Mouse (Mus musculus): ENCODE data around the gene Bst1.

DNA sequence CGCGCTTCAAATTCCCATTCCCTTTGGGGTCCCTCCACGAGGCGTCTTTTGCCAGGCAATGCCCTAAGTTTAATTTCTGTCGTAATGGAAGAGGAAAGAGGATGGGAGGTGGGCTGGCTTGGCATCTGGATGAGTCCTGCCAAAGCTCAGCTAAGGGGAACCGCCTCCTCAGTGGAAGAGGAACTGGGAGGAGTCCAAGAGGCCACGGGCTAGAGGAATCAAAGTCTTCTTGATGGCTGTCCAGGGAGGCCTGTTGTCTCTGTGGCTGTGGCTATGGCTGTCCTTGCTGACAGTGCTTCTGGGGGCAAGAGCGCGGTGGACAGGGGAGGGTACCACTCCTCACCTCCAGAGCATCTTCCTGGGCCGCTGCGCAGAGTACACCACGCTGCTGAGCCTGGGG is at the start of gene Bst1:
- no peak for TF ChIP-seq EP300 (optimal IDR thresholded peaks at IDR 0.05)
- no peak for TF ChIP-seq CTCF (IDR thresholded peaks at IDR 0.05; ENCODE audit: low read depth)

All from stomach, postnatal 0 days (tissue).